Mouse (Mus musculus) heart, adult 2 months (tissue): ENCODE measurements around the gene Syt14. TPM values are rescaled to one million over a fixed set of nuclear protein-coding genes. Genes with fewer than 3 reads are reported as not detected.

Experiments used
- DNase-seq, 2 experiments: peaks; one replicate each; pipeline ENCODE4 v3.0.0; 2021
- H3K27ac ChIP-seq: fragments of 200-600 bp; 2 replicates; pipeline ENCODE4 v1.8.1; 2022
- H3K27me3 ChIP-seq: fragments of 200-500 bp; 2 replicates; pipeline ENCODE4 v1.6.1; 2012; ENCODE audit warnings: mild to moderate bottlenecking, low read length, inconsistent platforms, mixed read lengths; ENCODE audit not compliant: control insufficient read depth, insufficient read depth
- H3K36me3 ChIP-seq: fragments of 200-500 bp; 2 replicates; pipeline ENCODE4 v1.6.1; 2012; ENCODE audit warnings: low read length, inconsistent platforms; ENCODE audit not compliant: control insufficient read depth, insufficient read depth
- H3K4me1 ChIP-seq: fragments of 200-500 bp; 2 replicates; pipeline ENCODE4 v1.6.1; 2011; ENCODE audit warnings: low read length; ENCODE audit not compliant: control insufficient read depth, insufficient read depth
- H3K4me3 ChIP-seq: fragments of 200-600 bp; 2 replicates; pipeline ENCODE4 v1.8.1; 2022
- H3K79me2 ChIP-seq: fragments of 200-500 bp; replicated peaks from 2 replicates; pipeline ENCODE4 v1.6.1; 2012; ENCODE audit warnings: mild to moderate bottlenecking, inconsistent platforms, low read length, moderate library complexity, mixed read lengths; ENCODE audit not compliant: control insufficient read depth, insufficient read depth
- H3K9ac ChIP-seq: fragments of 200-500 bp; 2 replicates; pipeline ENCODE4 v1.6.1; 2012; ENCODE audit warnings: low read depth, mild to moderate bottlenecking, control low read depth, inconsistent platforms, low read length, mixed read lengths
- CTCF ChIP-seq: fragments of 200-600 bp; IDR thresholded peaks from 2 replicates; pipeline ENCODE4 v1.8.1; 2022; ENCODE audit warnings: antibody characterized with exemption, mild to moderate bottlenecking, moderate library complexity
- EP300 ChIP-seq: fragments of 200-500 bp; IDR thresholded peaks from 2 replicates; pipeline ENCODE4 v1.6.1; 2011; ENCODE audit warnings: low read depth, low read length, control low read depth; ENCODE audit not compliant: insufficient read depth
- POLR2A ChIP-seq: fragments of 200-500 bp; IDR thresholded peaks from 2 replicates; pipeline ENCODE4 v1.6.1; 2011; ENCODE audit warnings: mild to moderate bottlenecking, low read depth, low read length, control low read depth; ENCODE audit not compliant: insufficient read depth
- WGBS: fragments of 180-500 bp; shearing (Covaris S2); methylation state at CpG from one replicate; pipeline ENCODE4 v1.1.7; 2018; 5-methylcytosine and 5-hydroxymethylcytosine counted together
- intact Hi-C: fragments of 180-260 bp; cut with DNase I; formaldehyde crosslinking; loops from one replicate; pipeline ENCODE4 v1.15.1; 2025
- polyA plus RNA-seq: library from polyadenylated mRNA; depleted of rRNA; stranded (reverse); fragments of >200 nt; gene quantifications from 2 replicates; pipeline ENCODE4 v1.2.3, GENCODE M21; 2012
- total RNA-seq, 2 experiments: library from RNA; stranded (reverse); gene quantifications; 2 replicates each; pipeline ENCODE4 v1.2.3; 2021

Gene Syt14
- total and polyA plus RNA-seq, 3 experiments = 0.02 to 0.41 (median 0.34) TPM

DNA sequence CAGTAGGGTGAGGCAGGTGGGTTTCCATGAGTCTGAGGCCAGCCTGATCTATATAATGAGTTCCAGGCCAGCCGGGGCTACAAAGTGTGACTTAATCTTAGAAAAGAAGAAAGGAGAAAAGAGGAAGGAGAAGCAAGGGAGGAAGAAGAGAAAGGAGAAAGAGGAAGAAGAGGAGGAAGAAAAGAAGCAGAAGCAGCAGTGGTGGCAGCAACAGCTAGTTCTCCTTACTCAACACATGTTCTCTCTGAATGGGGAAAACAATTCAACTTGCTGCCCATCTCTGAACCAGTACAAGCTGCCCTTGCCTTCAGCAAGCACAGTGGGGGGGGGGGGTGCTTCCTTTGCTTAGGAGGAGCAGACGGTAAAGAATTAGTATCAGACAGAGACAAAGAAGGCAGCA is 96.5 kb downstream of the Syt14 start:
- TF ChIP-seq CTCF (no peak), EP300 (no peak), POLR2A (no peak)
- WGBS = 65% methylated on average over 2 of the region's 2 CpGs
- intact Hi-C loops = no loop called here
- H3K27me3 ChIP-seq = no peaks in the 10 kb centered on the region; the same call in 1 of the 2 replicates
- no peak for DNase-seq
- no peak overlapping the region for H3K27ac ChIP-seq
- no peaks in the 10 kb centered on the region for H3K4me1 ChIP-seq
- H3K36me3 ChIP-seq = no peaks in the 10 kb centered on the region
- H3K4me3 ChIP-seq = no peak overlapping the region
- no peaks in the 10 kb centered on the region for H3K79me2 ChIP-seq
- no peak overlapping the region for H3K9ac ChIP-seq

DNA sequence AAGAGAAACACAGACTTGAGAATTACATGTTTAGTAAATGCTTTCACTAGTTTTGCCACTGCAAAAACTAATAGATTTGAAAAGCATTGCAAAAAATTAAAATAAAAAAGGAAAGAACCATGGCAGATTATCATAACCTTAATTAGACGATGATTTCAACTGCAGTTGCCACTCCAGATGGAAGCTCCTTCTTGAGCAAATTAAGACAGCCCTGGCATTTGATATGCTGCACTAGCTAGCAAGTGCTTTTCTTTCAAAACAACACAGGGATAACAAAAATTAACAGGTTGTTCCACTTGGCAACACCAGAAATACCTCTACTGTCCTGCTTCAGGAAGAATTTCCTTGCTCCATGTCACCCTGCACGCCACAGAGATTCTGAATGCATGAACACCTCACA is 97.6 kb downstream of the Syt14 start:
- TF ChIP-seq CTCF = no peak
- TF ChIP-seq EP300 = no peak
- Histone ChIP-seq H3K27me3 (no peaks in the 10 kb centered on the region; the same call in 1 of the 2 replicates), H3K79me2 (no peaks in the 10 kb centered on the region), H3K36me3 (no peaks in the 10 kb centered on the region), H3K4me3 (no peak overlapping the region), H3K9ac (no peak overlapping the region), H3K4me1 (no peaks in the 10 kb centered on the region), H3K27ac (no peak overlapping the region)
- intact Hi-C loops = no loop called here
- WGBS = 85% methylated on average over 2 of the region's 2 CpGs
- no peak for DNase-seq

DNA sequence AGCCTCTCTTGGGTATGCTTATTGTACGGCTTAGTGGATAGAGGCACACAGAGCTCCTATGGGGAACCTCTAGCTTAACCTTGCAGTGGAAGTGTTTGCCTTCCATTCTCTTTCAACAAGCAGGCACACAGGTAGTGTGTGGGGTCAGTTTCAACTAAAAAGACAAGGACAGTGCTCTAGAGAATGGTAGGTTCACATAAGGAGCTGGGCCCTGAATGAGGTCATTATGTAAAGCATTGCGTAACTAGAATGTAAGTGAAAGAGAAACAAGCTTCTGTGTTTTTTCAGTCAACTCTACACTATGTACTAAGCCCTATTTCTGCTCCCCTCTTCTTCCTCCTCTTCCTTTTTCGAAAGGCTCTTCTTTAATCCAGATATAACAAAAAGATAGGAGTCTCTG is 103.8 kb downstream of the Syt14 start:
- no peaks in the 10 kb centered on the region for H3K27me3 ChIP-seq
- H3K79me2 ChIP-seq = no peaks in the 10 kb centered on the region
- H3K36me3 ChIP-seq = no peaks in the 10 kb centered on the region
- intact Hi-C loops = no loop called here
- 78% methylated on average over 3 of the region's 3 CpGs for WGBS
- TF ChIP-seq CTCF (no peak), POLR2A (no peak), EP300 (no peak)
- no peak for DNase-seq
- H3K4me3 ChIP-seq = no peak overlapping the region
- no peak overlapping the region for H3K27ac ChIP-seq
- H3K9ac ChIP-seq = no peak overlapping the region
- H3K4me1 ChIP-seq = no peaks in the 10 kb centered on the region

DNA sequence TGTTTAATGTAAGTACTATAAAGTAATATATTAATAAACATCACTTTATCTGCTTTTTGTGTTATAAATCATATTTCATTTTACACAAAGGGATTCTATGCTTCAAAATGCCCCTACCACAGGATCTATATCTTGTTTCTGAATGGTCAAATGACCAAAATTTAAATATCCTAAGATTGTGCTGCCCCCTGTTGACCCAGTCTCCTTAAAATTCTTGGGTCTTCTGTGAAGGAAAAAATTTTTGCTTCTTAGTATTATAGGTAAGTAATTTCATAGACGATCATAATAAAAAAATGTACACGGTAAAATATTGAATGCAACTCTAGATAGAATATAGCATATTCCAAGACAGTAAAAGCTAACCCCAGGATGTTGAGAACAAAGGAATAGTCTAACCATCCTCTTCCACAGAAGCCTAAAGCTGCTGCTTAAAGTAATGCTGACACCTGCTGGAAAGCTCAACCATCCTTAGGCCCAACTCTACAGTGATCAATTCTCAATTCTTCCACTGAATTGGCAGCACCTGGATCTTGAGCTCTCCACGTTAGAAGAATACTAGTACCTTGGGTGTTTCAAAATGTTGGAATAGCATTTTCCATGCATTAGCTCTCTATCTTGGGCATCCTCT is 123.4 kb downstream of the Syt14 start:
- Histone ChIP-seq H3K36me3 (no peaks in the 10 kb centered on the region), H3K79me2 (no peaks in the 10 kb centered on the region), H3K4me3 (no peak overlapping the region), H3K4me1 (no peaks in the 10 kb centered on the region), H3K27me3 (no peaks in the 10 kb centered on the region), H3K9ac (no peak overlapping the region), H3K27ac (no peak overlapping the region)
- TF ChIP-seq CTCF (peak; percentile 71), EP300 (no peak), POLR2A (no peak)
- WGBS = 61% methylated on average over 3 of the region's 3 CpGs
- intact Hi-C loops = loop anchor here (1.0 to 2.0 kb wide), 2 partner anchors 127 to 185 kb away; no protein-coding TSS in a partner anchor
- DNase-seq = no peak

DNA sequence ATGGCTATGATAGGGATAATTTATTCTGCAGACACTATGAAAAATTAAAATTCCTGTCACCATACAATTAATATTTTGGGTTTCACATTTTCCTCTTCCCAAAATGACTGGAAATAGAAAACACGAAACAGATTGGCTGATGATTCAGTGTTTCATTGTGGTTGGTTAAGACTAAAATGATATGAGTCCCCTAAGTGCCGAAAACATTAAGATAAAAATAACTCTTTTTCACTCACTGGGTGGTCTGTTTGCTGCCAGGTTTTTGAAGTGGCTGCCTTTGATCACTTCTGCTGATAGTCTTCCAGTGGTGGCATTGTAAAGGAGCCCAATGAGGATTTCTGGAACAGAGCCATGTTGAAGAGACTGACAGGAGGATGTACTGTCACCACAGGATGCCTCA is 134.1 kb downstream of the Syt14 start:
- no peak for DNase-seq
- Histone ChIP-seq H3K27ac (no peak overlapping the region), H3K27me3 (no peaks in the 10 kb centered on the region), H3K4me3 (no peak overlapping the region), H3K4me1 (peaks cover 3% of the 10 kb centered on the region; the same call in 1 of the 2 replicates), H3K36me3 (no peaks in the 10 kb centered on the region), H3K79me2 (no peaks in the 10 kb centered on the region), H3K9ac (no peak overlapping the region)
- intact Hi-C loops = no loop called here
- TF ChIP-seq POLR2A (no peak), EP300 (no peak), CTCF (no peak)
- 71% methylated on average over 2 of the region's 2 CpGs for WGBS

DNA sequence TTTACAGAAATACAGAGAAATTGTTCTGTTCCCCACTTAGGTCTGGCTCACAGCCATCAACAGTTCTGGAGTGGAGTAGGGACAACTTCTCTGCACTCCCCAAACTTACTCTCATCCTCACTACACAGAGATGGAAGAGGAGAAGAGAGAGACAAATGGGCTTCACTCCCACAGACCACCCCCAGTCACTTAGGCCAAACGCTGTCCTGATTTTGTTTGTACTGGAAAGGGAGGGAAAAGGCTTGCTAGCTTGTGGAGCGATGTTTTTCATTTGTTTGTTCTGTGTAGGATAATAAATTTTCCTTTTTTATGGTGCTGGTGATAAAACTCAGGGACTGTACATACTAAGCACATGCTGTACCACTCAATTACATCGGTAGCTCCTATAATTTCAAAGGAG is 134.7 kb downstream of the Syt14 start:
- intact Hi-C loops = no loop called here
- 77% methylated on average over 3 of the region's 3 CpGs for WGBS
- no peak for DNase-seq

More for the DNA sequence above, 134.7 kb downstream of the Syt14 start:
- Histone ChIP-seq H3K27me3 (no peaks in the 10 kb centered on the region), H3K27ac (no peak overlapping the region), H3K36me3 (no peaks in the 10 kb centered on the region), H3K4me1 (peaks cover 3% of the 10 kb centered on the region; the same call in 1 of the 2 replicates), H3K79me2 (no peaks in the 10 kb centered on the region), H3K9ac (no peak overlapping the region), H3K4me3 (no peak overlapping the region)
- TF ChIP-seq POLR2A = no peak
- TF ChIP-seq EP300 = no peak
- no peak for TF ChIP-seq CTCF
